Mouse (Mus musculus) left cerebral cortex, postnatal 25 days (tissue): ENCODE measurements around the gene Sult1c2. TPM values are rescaled to one million over a fixed set of nuclear protein-coding genes. Genes with fewer than 3 reads are reported as not detected.
"Not testable (repeated sequence)": the region's sequence is repeated elsewhere in the genome, so short reads cannot be mapped to it uniquely, and the experiment has no call there.

Experiments used
- DNase-seq, 2 experiments: peaks; one replicate each; pipeline ENCODE4 v3.0.0; 2022; ENCODE audit warnings: low spot score in 2 of 2, mixed read lengths in 1 of 2
- intact Hi-C: fragments of 180-260 bp; cut with DNase I; formaldehyde crosslinking; loops from one replicate; pipeline ENCODE4 v1.15.1; 2025
- total RNA-seq, 2 experiments: library from RNA; stranded (reverse); gene quantifications; 2 replicates each; pipeline ENCODE4 v1.2.3; 2021

Sult1c2 gene
- total RNA-seq: not detected

DNA sequence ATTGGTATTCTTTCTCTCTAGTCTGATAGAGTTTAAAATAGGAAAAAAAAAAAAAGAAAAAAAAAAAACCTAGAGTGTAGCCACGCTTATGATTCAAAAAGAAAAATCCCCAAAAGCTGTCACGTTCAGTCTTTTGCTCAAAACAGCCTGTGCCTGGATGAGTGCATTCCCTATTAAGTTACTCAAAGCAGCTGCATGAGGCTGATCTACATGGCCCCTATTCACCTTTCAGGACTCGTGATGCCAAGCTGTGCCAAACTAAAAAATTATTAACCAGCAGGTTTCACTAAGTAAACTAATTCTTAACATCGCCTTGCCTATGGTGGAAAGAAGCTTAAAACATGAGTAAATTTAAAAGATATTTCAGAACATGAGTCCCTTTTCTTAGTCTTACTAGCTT is at the start of gene Sult1c2:
Sult1c2 (minus strand) TSS at position 134 of the 400 bp plus-strand sequence.
- DNase-seq: no peak
- intact Hi-C loops: no loop called here

DNA sequence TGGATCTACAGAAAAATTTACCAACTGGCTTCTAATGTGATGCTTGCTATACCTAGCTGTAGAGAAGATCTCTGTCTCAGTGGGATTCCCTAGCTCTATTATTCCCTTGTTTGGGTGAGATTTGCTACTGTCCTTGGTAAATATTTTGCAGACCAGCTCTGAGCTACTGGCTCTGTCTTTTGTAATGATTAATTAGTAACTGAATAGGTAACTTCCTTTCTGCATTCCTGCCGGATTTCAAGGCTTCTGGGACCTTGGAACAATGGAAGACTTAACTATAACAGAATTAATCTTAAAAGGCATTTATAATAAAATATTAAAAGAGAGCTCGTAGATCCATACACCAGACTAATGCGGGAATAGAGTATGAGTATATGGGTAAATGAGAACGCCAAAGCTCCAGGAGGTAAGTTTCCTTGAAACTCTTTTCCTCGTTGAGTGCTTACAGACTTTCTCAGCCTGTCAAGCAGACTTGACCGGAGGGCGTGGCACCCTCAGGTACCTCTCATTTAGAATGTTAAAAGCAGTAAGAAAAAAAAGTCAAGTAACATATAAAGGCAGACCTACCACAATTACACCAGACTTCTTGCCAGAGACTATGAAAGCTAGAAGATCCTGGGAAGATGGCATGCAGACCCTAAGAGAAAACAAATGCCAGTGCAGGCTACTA is 33.0 kb upstream of the Sult1c2 start:
- intact Hi-C loops: not testable (repeated sequence)

DNA sequence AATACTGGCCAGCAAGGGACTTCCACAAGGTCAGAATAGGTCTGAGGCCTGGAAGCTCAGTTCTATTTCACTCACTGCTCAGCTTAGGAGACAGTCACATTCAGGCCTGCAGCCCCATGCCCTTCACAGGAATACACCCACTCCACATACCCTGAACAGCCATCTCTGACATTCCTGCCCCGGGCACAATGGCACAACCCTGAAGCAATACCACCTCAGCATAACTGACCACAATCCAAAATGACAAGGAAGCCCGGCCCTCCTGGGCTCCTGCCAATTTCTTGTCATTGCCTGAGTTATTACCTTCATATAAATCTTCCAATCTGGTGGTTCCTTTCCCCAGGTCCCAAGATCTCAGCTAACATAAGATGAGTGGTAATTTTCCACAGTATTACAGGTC is 28.3 kb upstream of the Sult1c2 start:
- DNase-seq: no peak
- intact Hi-C loops: no loop called here

More for the DNA sequence above, 33.0 kb upstream of the Sult1c2 start:
- not testable (repeated sequence) for DNase-seq

DNA sequence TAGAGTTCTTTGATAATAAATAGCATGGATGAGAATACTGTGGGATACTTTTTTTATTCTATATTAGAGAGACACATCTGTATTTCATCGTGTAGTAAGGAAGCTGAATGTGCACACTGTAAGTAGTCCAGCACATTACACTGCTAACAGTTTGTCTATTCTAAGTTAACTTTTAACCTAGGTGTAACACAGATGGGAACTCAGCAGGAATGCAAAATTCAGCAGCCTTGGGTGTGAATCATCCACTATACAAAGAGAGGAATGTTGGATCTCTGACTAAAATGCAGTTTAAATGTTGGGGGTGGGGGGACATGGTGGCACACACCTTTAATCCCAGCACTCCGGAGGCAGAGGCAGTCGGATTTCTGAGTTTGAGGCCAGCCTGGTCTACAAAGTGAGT is 26.1 kb upstream of the Sult1c2 start:
- DNase-seq: no peak
- intact Hi-C loops: no loop called here

DNA sequence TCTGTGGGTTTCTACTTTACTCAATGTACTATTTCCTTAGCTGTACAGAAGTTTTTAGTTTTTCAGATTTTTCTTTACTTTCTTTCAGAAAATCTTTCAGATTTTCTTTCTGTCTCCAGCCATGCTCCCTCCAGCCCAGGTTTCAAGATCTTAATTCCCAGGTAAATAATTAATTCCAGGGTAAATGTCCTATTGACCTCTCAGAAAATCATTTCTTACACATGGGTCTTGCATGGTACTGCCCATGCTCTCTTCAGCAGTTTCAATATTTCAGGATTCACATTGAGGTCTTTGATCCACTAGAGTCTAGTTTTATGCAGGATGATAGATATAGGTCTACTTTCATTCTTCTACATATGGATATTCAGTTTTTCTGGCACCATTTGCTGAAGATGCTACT is 23.8 kb upstream of the Sult1c2 start:
- intact Hi-C loops: no loop called here

DNA sequence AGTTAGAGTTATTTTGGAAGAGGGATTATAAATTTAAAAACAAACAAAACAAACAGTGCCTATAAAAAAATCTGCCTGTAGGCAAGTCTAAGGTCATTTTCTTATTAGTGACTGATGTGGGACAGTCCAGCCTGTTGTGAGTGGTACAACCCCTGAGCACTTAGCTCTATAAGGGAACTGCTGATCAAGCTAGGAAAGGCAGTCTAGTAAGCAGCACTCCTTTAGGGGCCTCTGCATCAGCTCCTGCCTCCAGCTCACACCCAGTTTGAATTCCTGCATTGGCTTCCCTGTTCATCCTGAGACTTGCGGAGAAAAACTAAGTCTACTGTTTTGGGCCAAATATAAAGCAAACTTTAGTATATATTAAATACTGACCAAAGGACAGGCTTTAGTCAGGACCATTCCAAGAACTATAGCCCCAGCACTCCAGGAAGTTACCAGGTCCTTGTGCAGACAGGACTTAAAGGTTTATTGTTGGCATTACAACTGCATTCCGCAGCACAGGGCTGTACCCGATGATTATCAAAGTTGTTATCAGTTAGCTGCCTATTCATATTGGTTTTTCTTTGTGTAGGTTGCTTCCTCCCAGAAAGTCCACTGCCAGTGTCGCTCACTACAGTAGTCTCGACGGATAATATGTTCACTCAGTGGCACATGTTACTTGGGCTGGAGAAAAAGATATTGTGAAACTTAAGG is 19.3 kb upstream of the Sult1c2 start:
- intact Hi-C loops: no loop called here

More for the DNA sequence above, 23.8 kb upstream of the Sult1c2 start:
- DNase-seq: no peak

DNA sequence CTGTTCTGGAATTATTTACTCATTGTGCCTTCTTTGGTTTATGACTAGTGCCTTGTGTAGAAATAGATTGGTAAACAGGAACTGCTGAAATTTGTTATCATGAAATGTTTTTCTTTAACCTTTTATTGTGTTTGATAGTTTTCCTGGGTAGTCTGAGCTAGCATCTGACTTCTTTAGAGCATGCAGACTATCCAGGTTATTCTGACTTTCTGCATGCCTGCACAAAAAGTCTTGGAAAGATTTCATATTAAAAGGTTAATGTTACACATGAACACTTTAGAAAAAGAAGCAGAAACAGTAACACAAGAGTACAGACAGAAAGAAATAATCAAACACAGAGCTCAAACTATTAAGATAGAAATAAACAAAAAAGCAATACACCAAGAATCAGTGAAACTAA is 14.4 kb upstream of the Sult1c2 start:
- DNase-seq: no peak
- intact Hi-C loops: no loop called here

More for the DNA sequence above, 19.3 kb upstream of the Sult1c2 start:
- no peak for DNase-seq

DNA sequence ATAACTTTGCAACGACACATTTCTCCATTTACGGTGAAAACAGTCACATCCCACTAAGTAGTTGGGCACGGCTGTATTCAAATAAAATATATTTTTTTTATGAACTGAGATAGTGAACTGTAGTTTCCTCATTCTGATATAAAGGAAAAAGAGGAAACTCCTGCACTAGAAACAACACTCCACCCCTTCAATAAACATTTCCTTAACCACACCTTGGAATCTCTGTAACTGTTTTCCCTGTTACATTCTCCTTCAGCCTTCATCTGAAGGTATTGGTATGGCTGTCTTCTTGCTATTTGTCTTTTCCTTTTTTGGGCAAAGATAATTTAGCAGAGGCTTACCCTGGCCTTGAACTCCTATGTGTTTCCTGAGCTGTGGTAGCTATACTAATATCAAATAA is 8.9 kb upstream of the Sult1c2 start:
- intact Hi-C loops: no loop called here
- no peak for DNase-seq

DNA sequence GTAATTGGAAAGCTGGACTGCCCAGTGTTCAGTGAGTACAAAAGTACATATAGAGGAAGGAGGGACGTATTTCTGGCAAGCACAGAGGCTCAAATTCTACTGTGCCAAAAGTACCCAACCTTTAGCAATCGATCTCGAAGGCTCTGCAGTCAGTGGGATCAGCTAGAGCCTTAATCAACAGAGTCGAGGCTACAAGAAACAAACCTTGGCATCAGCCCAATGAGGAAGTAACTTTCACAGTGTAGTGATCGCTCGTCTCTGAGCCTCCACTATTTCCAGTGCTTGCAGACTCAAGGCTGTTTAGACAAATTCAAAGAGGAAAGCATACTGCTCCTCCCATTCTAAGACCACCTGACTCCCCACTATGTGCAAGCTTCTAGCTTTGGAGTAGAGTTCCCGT is 343 bp downstream of the Sult1c2 start:
- no peak for DNase-seq
- intact Hi-C loops: no loop called here

DNA sequence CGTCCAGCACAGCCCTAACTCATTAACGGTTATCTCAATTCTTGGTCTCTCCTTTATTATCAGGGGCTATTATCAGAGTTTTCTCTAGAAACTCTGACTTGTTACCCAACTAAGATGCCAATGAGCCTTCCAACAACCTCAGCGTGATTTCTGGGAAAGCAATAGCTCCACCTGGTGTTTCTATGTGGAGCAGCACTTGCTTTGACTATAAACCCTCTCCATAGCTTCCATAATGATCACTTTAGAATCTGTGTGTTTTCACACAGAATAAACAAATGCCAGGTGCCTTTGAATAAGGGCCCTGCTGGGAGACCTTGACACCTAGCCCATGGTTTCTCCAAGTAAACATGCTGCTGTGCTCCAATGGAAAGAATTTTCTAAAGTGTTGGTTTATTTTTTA is 12.8 kb downstream of the Sult1c2 start:
- intact Hi-C loops: loop anchor here (1.0 to 10.0 kb wide), 5 partner anchors 154 to 1271 kb away; no protein-coding TSS in a partner anchor
- peak; percentile 34 to 36 for DNase-seq

DNA sequence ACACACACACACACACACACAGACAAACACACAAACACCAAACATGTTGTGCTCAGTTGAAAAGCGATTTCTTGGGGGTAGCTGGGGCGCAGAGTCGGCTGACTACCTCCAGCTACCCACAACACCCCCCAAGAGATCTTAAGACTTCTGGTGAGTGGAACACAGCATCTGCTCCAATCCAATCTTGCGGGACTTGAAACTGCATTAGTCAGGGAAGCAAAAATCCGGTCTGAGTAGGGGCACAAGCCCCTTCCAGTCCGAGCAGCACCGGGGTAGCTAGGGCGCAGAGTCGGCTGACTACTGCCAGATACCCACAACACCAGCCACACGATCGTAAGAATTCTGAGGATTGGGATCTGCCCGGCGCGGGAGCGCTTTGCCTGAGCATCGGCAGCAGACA is 42.2 kb downstream of the Sult1c2 start:
- intact Hi-C loops, DNase-seq: not testable (repeated sequence)

DNA sequence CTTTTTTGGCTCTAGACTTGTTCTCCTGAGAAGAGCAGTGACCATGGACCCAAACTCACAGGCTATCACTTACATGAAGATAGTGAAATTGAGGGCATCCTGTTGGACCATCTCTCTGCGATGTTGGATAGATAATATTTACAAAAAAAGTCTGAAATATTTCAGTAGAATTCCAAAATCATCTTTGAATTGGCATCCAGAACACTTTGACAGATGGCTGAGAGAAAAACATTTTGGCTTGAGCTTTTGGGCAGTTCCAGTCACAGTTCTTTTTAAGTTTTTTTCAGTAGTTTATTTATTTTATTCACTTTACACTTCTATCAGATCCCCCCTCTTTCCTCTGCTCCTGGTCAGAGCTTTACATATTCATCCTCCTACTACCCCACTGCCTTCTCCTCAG is 62.8 kb downstream of the Sult1c2 start:
- no peak for DNase-seq

More for the DNA sequence above, 62.8 kb downstream of the Sult1c2 start:
- intact Hi-C loops: no loop called here

Other genes with a start within 250 kb of the Sult1c2 start
- gene Sgo1, start 157.0 kb downstream of the Sult1c2 start, total RNA-seq: under 1 TPM; 0.14 to 0.44 TPM
- gene Sult1c1, start 144.3 kb upstream of the Sult1c2 start, total RNA-seq: not detected